Mouse (Mus musculus): Measurements from ENCODE around the gene Pde4c. TPM values are rescaled to one million over a fixed set of nuclear protein-coding genes. Genes with fewer than 3 reads are reported as not detected.

Gene Pde4c
- polyA plus RNA-seq, 1 experiment = 0.40 TPM

- peak; percentile 99 for DNase-seq (ENCODE audit: low read depth)
- no peak for TF ChIP-seq CTCF (IDR thresholded peaks at IDR 0.05; ENCODE audit: borderline replicate concordance, extremely low read depth, insufficient read depth, insufficient read length)
- TF ChIP-seq POLR2A (IDR thresholded peaks at IDR 0.05; ENCODE audit: borderline replicate concordance, extremely low read depth, insufficient read depth, insufficient read length, poor library complexity, severe bottlenecking) = peak; percentile 100
These were observed 25.0 kb upstream of the Pde4c start, which contains the start of gene Jund for GRCm38 (mm10) chr8:70698310-70699109. Gene Jund, plus strand, starts transcription at chr8:70698949.

- TF ChIP-seq POLR2A (IDR thresholded peaks at IDR 0.05; ENCODE audit: borderline replicate concordance, extremely low read depth, insufficient read depth, insufficient read length, poor library complexity, severe bottlenecking) (no peak), CTCF (IDR thresholded peaks at IDR 0.05; ENCODE audit: borderline replicate concordance, extremely low read depth, insufficient read depth, insufficient read length) (no peak)
- DNase-seq (ENCODE audit: low read depth) = no peak
These were observed 24.2 kb upstream of the Pde4c start for GRCm38 (mm10) chr8:70699116-70699833.

- DNase-seq (ENCODE audit: low read depth) = peak; percentile 93
- TF ChIP-seq POLR2A (IDR thresholded peaks at IDR 0.05; ENCODE audit: borderline replicate concordance, extremely low read depth, insufficient read depth, insufficient read length, poor library complexity, severe bottlenecking) = peak; percentile 56
- TF ChIP-seq CTCF (IDR thresholded peaks at IDR 0.05; ENCODE audit: borderline replicate concordance, extremely low read depth, insufficient read depth, insufficient read length) = no peak
These were observed 23.5 kb upstream of the Pde4c start for GRCm38 (mm10) chr8:70699834-70700554.

- peak; percentile 98 for DNase-seq (ENCODE audit: low read depth)
- TF ChIP-seq CTCF (IDR thresholded peaks at IDR 0.05; ENCODE audit: borderline replicate concordance, extremely low read depth, insufficient read depth, insufficient read length) (peak; percentile 67), POLR2A (IDR thresholded peaks at IDR 0.05; ENCODE audit: borderline replicate concordance, extremely low read depth, insufficient read depth, insufficient read length, poor library complexity, severe bottlenecking) (peak; percentile 24; the same call in 1 of the 2 replicates)
These were observed 23.0 kb upstream of the Pde4c start for GRCm38 (mm10) chr8:70700555-70700922.

DNA sequence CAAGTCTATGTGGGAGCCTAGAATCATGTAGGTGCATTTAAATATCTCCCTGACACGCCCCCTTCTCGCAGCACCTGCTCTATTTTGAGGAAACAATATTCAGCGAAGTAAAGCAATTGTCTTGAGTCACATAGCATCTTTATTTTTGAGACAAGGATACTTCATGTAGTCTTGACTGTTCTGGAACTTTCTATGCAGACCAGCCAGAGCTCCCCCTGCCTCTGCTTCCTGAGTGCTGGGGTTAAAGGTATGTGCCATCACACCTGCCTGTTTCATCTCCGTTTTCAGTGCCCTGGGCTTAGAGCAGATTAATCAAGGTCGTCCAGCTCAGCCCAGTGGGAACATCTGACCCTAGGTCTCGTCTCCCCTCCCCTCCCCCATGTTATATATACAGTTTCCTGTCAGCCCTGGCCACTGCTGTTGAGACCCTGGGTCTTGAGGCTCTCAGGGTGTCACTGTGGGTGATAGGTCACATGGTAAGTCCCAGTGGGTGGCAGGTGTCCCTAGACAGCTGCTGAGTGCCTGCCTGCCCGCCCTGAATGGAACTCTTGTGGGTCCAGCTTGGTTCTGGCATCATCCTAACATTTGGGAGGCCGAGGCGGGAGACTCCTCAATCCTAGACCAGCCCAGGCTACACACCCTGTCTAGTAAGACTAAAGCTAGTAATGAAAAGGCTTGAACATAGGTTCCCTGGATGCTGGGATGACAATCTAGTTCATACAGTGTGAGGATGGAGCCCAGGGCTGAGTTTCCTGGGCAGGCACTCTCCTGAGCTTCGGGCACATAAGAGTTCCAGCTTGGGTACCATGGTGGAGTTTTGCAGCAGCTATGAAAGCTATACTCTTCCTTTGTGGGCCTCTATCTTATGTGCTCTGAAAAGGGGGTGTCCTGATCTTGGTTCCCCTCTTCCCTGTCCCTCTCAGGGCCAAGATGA, 22.2 kb upstream of the Pde4c start:
- peak; percentile 10 for DNase-seq (ENCODE audit: low read depth)
- TF ChIP-seq POLR2A (IDR thresholded peaks at IDR 0.05; ENCODE audit: borderline replicate concordance, extremely low read depth, insufficient read depth, insufficient read length, poor library complexity, severe bottlenecking) (no peak), CTCF (IDR thresholded peaks at IDR 0.05; ENCODE audit: borderline replicate concordance, extremely low read depth, insufficient read depth, insufficient read length) (no peak)

DNA sequence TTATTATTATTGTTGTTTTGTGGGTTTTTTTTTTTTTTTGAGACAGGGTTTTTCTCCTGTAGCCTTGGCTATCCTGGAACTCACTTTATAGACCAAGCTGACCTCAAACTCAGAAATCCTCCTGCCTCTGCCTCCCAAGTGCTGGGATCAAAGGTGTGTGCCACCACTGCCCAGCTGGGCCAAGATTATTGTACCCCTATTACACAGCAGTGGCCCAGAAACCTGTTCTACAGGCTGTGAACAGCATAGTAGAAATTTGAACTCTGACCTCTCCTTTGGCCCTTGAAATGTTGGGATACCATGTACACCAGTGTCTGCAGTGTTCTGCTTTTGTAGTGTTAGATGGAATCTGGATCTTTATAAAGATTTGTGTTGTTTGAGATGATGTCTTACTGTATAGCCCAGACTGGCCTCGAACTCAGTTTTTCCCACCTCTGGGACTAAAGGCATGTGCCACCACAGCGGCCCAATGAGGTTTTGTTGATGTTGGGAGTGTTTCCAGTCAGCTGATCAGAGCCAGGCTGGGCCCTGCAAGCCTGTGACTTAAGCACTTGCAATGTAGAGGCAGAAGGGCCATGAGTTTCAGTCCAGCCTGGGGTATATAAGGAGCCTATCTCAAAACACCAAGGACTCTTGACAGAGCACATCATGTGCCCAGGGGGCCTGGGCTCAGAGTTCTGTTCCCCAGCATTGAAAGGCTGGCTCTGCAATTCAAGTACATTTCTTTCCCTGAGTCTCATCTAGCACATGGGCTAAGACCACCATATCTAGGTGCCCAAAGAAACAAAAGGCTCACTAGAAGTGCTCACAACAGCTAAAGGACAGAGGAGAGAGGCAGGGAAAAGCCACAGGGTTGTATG, 21.3 kb upstream of the Pde4c start:
- TF ChIP-seq CTCF (IDR thresholded peaks at IDR 0.05; ENCODE audit: borderline replicate concordance, extremely low read depth, insufficient read depth, insufficient read length) (no peak), POLR2A (IDR thresholded peaks at IDR 0.05; ENCODE audit: borderline replicate concordance, extremely low read depth, insufficient read depth, insufficient read length, poor library complexity, severe bottlenecking) (no peak)
- DNase-seq (ENCODE audit: low read depth) = no peak

DNA sequence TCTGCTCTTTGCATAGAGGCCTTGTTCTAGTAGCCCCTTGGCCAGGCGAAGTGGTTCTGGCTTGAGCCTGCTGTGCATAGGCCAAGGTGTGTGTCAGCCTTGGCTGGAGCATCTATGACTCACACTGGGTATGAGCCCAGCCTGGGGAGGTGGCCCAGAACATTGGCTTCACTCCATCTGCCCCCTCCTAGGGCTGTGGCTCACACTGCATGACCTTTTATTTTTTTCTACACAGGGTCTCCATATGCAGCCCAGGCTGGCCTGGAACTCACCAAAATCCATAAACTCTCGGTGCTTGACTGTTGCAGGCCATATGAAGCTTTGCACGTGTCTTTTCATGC, 20.7 kb upstream of the Pde4c start:
- TF ChIP-seq CTCF (IDR thresholded peaks at IDR 0.05; ENCODE audit: borderline replicate concordance, extremely low read depth, insufficient read depth, insufficient read length) (no peak), POLR2A (IDR thresholded peaks at IDR 0.05; ENCODE audit: borderline replicate concordance, extremely low read depth, insufficient read depth, insufficient read length, poor library complexity, severe bottlenecking) (no peak)
- no peak for DNase-seq (ENCODE audit: low read depth)

- no peak for DNase-seq (ENCODE audit: low read depth)
- TF ChIP-seq POLR2A (IDR thresholded peaks at IDR 0.05; ENCODE audit: borderline replicate concordance, extremely low read depth, insufficient read depth, insufficient read length, poor library complexity, severe bottlenecking) = no peak
- TF ChIP-seq CTCF (IDR thresholded peaks at IDR 0.05; ENCODE audit: borderline replicate concordance, extremely low read depth, insufficient read depth, insufficient read length) = no peak
These were observed 20.2 kb upstream of the Pde4c start, which contains the start of gene Iqcn for GRCm38 (mm10) chr8:70703287-70703686. Gene Iqcn, plus strand, starts transcription at chr8:70703457.

GRCm38 (mm10) chr8:70708281-70708680, 15.2 kb upstream of the Pde4c start:
- TF ChIP-seq CTCF (IDR thresholded peaks at IDR 0.05; ENCODE audit: borderline replicate concordance, extremely low read depth, insufficient read depth, insufficient read length) (no peak), POLR2A (IDR thresholded peaks at IDR 0.05; ENCODE audit: borderline replicate concordance, extremely low read depth, insufficient read depth, insufficient read length, poor library complexity, severe bottlenecking) (no peak)
- DNase-seq (ENCODE audit: low read depth) = no peak

Data from brain, embryonic 14.5 days (tissue).